Mouse (Mus musculus) small intestine, adult 2 months (tissue): ENCODE results near the gene Klhl2.

Source experiments
- CTCF ChIP-seq: fragments of 200-500 bp; IDR thresholded peaks from 2 replicates; pipeline ENCODE4 v1.5.1; 2012; ENCODE audit warnings: low read depth, mild to moderate bottlenecking, control low read depth, inconsistent platforms, low read length, moderate library complexity, mixed read lengths; ENCODE audit not compliant: insufficient replicate concordance, insufficient read length; ENCODE audit errors: extremely low read depth
- POLR2A ChIP-seq: fragments of 200-500 bp; IDR thresholded peaks from 2 replicates; pipeline ENCODE4 v1.6.1; 2012; ENCODE audit warnings: low read depth, mild to moderate bottlenecking, control low read depth, inconsistent platforms, low read length, moderate library complexity

GRCm38 (mm10) chr8:64762751-64763150 lies 87.1 kb downstream of the Klhl2 start:
- TF ChIP-seq POLR2A (no peak), CTCF (no peak)
